Mouse (Mus musculus) CD4-positive helper T cell, adult 2 months (primary cell): ENCODE measurements at regions not wholly inside any gene's neighbourhood (a gene's known extent, or its start where the extent isn't known, plus 50 kb on each side); places are given as distances from the start of the nearest gene placed in this dataset.
A peak's percentile ranks its signal among the peaks of the same experiment; 100 is the strongest.

ENCODE experiments used
- DNase-seq: peaks from one replicate; pipeline ENCODE4 v3.0.0-alpha.2; 2012; ENCODE audit warnings: low read depth, missing footprints, low spot score

DNA sequence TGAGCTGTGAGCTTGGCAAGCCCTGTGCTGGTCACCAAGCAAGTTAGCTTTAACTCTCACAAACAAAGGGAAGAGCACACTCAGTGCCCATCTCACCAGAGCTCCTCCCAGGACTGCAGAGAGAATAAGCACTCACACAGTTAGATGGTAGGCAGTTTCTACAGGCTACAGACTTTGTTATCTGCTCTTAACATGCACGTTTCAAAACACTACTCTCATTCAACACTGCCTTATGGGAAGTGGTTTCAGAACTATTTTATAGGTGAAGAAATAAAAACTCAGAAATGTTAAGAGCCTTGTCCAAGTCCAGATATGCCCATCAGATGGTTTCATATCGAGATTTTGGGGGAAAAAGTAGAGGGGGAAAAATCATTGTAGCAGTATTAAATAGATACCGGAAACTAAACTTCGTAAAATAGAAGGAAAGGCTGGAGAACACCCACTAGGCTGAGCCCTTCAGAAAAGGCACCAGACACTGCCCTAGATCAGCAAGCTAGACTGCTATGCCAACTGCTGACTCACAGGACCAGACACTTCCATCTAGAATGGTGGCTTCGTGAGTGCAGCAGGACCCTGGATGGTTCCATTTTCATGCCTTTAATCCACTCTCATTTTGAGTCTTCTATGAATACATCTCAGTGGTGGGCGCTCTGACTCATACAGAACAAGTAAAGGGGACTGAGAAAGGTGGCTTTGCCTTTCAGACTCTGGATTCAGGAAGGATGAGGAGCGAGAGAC, 51.3 kb upstream of the Serbp1 start:
- no peak for DNase-seq

DNA sequence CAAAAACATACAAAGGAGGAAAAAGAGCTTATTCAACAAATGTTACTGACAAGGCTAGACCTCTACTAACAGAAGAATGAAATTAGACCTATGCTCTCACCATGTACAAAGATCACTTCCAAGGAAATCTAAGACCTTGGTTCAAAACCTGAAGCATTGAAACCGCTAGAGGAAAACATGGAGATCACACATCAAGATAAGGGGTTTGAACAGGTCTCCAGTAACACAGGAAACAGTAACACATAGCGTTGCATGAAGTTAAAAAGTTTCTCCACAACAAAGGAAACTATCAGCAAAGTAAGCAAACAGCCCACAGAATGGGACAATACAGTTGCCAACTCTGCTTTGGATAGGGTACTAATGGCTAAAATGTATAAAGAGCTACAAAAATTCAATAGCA, 53.3 kb upstream of the Serbp1 start:
- peak; percentile 76 for DNase-seq

DNA sequence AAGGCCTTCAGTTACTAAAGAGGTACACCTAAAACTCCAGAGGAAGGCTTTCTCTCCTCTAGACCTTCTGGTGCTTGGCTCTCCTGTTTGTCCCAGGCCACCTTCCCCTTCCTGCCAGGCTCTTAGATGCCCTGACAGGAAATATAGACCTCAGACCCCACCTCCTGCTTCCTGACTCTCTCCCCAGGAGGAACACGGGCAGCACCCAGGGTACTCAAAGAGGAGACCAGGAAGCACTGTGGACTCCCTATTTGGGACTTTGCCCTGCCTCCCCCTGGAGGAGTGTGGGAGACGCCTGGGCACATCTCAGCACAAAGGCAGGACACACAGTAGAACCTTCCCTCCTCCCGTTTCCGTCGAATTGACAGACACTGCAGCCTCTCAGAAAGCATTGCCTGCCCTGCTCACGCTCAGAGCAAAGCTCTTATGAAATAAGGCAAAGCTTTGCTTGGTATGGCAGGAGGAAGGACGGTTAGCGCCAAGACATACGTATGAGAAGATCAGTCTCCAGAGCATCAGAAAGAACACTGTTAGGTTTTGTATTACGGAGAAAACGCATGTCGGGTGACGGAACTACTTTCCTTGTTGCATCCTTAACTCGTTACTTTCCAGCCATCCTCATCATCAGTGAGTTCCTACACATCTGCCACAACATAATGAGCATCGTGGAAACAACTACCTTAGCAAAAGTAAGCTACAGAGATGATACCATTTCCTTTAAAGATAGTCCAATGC, 54.3 kb upstream of the Serbp1 start:
- DNase-seq: peak; percentile 33

DNA sequence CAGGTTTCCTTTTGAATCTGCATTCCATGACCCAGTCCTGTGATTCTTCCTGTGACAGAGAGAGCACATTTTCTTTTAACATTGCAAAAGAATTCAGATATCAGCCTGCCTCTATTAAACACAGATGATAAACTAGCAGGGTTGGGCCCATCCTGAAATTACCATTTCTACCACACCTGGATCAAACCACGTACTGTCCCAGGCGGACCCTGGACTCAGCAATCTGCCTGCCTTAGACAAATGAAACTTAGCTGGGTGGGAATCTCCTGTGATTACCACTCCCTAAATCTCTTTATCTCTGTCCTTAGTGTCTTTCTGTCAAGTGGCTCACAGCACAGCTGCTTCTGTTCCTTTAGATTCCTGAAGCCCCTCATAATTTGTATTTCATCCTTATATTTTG, 55.5 kb upstream of the Serbp1 start:
- no peak for DNase-seq

DNA sequence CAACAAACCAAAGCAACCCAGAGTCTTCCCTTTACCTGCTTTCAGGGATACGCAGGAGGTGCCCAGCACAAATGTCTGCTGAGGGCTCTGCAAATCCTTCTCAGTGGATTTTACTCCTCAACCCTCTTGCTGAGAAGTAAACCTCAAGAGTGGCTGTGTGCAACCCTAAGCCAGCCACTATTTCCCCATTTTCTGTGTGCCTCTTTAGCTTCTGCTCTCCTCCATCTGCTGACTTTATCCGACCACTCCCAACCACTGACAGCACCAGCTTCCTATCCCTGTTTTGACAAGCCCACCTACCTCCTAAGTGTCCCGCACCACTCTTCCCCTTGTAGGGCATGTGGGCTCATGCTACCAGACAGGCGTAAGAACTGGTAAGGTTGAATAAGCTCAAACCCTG, 56.5 kb upstream of the Serbp1 start:
- DNase-seq: no peak

DNA sequence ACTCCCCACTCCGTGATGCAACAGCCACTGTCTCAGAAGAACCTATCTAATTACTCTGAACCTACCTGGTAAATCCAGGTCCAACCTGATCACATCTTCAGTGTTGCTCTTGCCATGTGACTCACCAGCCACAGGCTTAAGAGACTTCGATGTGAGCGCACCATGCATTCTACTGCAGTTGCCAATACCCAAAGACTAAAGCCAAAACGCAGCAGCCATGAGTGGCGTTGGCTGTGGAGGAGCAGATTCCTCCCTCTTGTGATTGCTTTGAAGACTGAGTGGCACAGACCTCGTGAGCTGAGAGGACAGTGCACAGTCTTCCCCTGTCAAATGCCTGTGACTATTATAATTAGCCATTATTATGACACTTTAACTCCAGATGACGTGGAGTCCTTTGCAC, 58.6 kb upstream of the Serbp1 start:
- DNase-seq: no peak

DNA sequence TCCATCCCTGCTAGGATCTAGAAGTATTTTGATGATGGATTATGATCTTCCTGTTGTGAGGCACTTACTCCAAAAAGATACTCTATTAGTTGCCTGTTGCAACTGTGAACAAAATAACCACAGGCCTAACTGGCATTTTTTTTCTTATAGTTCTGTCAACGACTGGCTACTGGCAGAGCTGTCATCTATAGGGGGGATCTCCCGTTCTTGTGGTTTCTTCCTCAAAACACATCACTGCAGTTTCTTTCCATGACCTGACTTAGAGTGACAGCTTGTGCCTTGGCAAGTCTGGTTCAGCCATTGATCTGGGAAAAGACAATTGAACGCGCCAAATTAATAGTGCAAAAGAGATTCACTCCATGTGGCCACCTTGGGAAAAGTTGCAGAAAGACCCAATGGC, 59.4 kb upstream of the Serbp1 start:
- no peak for DNase-seq

DNA sequence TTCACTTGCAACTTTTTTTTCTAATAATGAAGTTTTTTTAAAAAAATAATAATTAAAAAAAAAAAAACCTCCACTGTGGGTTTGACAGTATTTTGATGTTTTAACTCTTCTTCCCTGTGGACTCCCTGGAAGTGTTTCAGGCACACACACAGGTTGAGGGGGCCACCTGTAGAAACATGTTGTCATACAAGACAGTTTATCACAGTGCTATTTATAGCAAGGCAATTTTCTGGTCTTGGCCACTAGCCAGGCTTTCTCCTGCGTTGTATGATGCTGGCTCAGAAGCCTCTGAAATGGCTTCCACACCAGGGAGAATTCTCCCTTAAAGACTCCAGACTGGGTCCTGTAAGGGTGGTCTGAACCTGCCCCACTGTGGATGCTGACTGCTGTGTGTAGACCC, 59.9 kb upstream of the Serbp1 start:
- DNase-seq: no peak

DNA sequence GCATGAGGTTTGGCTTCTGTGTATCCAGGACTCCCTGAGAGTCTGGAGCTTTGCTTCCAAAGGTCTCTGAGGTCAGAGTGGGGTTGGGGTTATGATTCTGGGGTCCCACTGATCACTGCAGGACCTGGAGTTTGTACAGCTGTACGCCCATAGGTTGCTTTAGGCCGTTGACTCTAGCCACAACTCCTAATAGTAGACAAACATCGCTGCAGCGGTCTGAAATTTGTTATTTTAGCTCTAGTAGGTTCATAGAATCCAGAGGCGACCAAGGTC, 67.4 kb upstream of the Serbp1 start:
- DNase-seq: no peak

DNA sequence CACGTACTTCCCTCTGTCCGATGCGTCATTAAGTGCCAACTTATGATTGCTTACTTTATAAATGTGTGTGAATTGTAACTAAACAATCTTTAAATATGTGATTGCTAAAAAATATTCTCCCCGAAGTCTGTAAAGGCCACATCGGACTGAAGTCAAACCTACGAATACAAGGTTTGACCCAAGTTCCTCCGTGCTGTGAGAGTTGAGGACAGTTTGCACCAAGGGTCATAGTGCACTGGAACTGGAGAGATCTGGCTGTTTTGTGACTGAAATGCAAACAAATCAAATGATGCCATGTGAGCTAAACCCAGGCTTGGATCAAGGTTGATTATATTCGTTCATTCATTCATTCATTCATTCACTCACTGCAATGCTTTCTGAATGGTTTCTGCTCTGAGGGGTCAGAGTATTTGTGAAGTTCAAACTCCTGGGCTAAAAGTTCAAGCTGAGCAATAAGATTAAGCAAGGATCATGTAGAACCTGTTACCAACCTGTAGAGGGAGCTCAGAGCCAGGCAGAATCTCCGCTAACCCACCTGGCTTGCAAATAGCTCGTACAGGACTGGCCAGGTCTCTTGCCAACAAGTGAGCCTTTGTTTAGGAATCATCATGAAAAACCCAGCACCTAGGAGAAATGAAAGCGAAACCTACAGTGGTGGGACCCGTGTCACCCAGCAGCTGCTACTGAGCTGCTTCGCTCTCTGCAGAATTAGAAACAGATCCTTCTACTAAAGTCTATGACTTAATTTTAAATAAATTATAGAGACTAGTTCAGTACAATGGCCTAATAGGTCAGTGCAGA, 67.9 kb upstream of the Serbp1 start:
- peak; percentile 76 for DNase-seq

DNA sequence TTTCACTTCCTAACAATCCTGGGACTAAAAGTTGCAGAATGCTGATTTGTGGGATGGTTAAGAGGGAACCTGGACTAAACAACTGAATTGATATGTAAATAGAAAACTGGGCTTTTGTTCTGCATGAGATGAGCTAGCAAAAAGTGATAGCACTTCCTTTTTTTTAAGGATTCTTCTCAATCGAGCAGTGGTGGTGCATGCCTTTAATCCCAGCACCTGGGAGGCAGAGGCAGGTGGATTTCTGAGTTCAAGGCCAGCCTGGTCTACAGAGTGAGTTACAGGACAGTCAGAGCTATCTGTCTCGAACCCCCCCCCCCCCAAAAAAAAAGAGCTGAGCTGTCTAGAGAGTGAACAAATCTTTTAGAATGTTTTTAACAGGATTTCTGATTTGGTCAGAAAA, 69.2 kb upstream of the Serbp1 start:
- DNase-seq: no peak

DNA sequence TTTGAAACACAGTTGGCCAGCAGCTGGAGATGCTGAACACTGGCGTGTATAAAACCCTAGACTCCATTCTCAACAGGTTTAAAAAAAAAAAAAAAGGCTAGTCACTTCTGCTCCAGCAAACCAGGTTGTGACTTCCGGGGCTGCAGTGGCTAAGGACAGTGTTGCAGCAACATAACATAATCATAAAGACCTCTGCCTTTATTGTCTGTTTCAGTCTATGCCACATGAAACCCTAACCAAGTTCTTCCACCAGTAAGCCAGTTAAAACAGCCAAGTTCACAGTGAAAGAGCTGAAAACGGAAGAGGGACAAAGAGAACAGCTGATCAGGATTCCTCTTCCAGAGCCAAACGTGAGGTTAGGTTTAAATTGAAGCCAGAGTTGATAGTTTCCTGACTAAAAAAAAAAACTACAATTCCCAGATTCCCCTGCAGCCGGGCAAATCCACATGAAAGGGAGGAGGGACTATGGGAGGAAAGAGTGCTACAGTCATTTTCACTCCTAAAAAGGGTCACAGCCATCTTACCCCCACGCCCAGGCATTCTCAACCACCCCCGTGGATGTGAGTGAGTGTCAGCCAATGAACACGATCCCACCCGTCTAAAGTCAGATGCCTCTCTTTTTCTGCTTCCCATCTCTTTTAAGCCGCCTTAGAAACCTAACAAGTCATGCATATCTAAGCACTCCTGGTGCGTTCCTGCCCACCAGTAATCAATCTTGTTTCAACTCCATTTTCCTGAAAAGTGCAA, 69.8 kb upstream of the Serbp1 start:
- DNase-seq: no peak

DNA sequence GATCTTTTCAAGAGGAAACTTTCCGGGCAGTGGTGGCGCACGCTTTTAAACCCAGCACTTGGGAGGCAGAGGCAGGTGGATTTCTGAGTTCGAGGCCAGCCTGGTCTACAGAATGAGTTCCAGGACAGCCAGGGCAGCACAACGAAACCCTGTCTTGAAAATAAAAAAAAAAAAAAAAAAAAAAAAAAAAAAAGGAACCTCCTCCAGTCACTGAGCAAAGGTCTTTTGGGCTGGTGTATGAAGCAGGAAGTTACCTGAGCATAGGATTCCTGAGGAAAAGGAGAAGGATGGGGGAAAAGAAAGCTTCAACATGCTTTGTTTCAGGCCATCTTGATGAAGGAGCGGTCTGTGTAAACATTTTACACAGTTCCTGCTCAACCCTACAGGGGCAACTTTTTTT, 72.9 kb upstream of the Serbp1 start:
- DNase-seq: no peak

DNA sequence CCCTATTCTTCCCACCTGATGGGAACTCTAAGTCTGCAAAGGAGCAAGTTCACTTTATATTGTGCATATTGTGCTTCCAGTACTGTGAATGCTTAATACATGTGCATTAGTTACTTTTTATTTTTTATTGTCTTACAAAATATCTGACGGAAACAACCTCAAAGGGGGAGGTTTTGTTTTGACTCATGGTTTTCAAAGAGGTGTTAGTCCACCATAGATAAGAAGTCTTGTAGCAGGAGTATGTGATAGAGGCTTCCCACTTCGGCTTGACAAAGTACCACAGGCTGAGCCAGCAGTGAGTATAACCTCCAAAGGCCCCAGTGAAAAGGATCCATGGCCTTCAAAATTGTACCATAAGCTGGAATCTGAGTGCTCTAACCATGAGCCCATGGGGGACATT, 74.0 kb upstream of the Serbp1 start:
- DNase-seq: no peak

DNA sequence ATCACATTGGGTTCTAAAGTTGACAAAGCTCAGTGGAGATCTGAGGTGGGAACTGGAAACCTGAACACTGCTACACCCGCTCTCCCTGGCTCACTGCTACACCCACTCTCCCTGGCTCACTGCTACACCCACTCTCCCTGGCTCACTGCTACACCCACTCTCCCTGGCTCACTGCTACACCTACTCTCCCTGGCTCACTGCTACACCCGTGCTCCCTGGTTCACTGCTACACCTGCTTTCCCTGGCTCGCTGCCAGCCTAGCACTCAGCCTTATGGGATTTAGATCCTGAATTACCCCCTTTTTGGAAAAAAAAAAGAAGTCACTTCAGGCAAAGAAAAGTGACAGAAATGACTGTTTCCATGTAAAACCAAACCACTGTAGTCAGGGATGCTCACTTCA, 75.2 kb upstream of the Serbp1 start:
- no peak for DNase-seq

DNA sequence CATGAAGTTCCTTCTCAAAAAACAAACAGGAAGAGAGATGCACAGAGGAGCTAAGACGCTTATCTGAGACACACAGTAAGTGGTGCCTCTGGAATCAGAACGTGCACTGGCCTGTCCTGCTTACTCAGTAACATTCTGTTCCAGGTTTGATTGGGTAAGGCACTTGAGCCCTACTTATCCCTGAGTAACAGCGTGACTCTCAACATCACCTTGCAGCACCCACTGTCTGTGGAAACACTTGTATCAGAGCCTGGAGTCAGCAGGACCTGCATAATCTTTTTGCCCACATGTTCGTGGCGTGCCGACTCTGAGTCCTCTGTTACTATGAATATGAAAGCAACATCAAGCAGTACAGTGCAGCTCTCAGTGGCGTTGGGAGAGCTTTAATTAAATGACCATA, 76.4 kb upstream of the Serbp1 start:
- no peak for DNase-seq

DNA sequence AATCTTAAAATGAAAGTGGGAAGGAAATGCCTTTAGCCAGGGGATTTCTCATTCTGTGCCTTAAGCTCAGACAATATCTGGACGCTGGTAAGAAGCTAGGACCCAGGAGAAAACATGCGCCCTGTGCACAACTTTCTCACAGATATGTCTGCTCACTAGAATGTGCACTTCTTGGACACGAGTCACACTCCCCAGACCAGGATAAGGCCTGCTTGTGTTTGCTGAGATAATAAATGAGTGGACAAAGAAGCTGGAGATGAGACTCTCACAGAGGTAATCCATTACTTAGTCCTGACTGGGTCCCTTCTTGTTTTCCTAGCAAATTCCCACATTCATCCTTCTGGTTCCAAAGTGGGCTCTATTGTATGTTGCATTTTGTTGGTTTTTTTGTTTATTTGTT, 77.4 kb upstream of the Serbp1 start:
- DNase-seq: no peak

DNA sequence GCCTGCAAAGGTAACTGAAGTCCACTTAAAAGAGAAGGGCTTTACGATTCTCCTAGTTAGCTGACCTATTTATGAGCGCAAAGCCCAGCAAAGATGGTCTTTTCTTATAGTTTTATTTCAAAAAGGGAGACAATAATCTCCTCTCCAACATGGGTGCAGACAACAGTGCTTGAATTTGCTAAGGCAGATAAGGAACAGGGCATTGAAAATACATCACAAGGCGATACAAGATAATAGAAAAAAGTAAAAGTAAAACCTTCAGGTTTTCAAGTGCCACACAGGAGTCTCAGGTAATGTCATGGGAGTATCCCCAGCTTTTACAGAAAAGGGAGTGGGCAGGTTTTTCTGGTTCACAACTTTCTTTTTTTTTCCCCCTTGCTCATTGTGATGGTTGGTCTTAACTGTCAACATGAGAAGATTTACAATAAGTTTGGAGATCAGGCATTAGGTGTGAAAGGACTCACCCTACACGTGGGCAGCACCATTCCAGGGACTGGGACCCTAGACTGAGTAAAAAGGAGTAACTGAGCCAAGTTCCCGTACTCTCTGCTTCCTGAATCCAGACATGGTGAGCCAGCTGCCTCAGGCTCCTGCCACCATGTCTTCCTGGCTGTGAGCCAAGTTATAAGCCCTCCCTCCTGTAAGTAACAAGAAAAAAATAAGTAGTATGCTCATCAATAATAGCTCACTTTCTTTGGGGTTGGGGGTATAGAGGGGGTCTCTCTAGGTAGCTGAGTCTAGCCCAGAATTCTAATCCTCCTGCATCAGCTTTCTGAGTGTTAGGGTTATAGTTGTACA, 78.1 kb upstream of the Serbp1 start:
- no peak for DNase-seq

DNA sequence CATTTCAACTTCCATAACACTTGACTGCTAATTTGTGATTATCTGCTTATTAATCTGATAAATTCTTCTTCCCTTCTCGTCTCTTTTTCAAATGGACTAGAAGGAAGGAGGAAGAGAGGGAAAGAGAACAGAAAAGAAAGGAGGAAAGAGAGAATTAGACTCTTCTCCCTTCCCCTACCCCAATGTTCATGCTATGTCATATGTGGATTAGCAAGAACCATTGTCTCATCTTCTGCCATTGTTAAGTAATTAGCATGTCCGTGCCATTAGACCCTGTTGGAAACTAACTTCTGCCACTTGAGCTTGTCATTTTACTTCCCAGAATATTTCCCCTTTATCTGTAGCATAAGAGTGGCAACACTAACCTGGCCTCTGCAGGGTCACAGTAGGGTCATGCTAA, 78.8 kb upstream of the Serbp1 start:
- no peak for DNase-seq

DNA sequence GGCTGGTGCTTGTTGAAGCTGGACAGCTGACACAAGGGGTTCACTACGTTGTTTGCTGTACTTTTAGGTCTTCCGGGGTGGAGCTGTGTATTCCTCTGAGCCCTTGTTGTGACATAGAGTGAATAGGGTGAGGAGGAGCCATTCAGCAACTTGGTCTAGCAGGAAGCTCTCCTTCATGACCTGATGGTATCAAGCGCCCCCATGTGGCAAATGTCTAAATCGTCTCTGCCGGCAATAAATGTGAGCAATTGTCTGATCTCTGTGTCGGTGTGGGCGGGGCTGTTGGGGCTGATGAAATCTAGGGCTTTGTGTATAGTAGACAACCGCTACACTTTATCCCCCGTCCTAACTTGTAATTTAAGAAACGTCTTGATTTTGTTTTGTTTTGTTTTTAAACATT, 79.2 kb upstream of the Serbp1 start:
- peak; percentile 89 for DNase-seq

DNA sequence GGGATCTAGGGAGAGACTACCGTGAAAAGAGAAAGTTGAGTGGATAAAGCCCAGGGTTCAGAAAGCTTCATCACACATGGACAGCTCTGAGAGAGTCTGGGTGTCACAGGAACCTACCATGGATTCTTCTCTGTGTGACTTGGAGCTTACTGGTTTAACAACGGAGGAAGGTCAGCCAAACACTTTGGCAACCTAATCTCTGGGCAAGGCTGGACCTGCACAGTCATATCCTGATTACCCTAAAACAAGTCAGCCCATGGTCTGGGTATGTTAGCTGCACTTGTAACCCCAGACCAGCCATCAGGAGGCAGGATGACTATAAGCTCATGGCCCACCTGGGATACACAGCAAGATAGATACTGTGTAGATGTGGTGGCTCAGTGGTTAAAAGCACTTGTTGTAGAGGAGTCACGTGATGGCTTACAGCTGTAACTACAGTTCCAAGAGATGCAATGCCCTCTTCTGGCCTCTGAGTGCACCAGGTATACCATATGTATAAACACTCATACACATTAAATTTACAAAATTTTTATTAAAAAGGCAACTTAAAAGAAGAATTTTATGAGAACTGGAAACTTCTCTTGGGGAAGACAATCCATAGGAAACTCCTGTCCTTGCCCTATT, 85.0 kb upstream of the Serbp1 start:
- no peak for DNase-seq
